Mouse (Mus musculus) stomach, postnatal 0 days (tissue): ENCODE results near the gene Eya3.

Experiments
- CTCF ChIP-seq: IDR thresholded peaks from 2 replicates; pipeline ENCODE4 v1.5.1; 2016; ENCODE audit warnings: antibody characterized with exemption, low read depth, mild to moderate bottlenecking, moderate library complexity
- EP300 ChIP-seq: optimal IDR thresholded peaks from 2 replicates; pipeline ENCODE3; 2016; ENCODE audit warnings: antibody characterized with exemption

- TF ChIP-seq CTCF, result no peak
- no peak for TF ChIP-seq EP300
These were observed 105.5 kb downstream of the Eya3 start for GRCm38 (mm10) chr4:132743992-132744911.
